Mouse (Mus musculus) hindbrain, embryonic 14.5 days (tissue): ENCODE results near the gene Enoph1. TPM values are rescaled to one million over a fixed set of nuclear protein-coding genes. Genes with fewer than 3 reads are reported as not detected.

ENCODE experiments used
- ATAC-seq: fragments of 200-750 bp; cut with Nextera tagmentation; 2 replicates; pipeline ENCODE4 v1.8.0; 2017; ENCODE audit warnings: moderate number of reproducible peaks, mild to moderate bottlenecking, moderate TSS enrichment, moderate library complexity; ENCODE audit not compliant: low FRiP score
- DNase-seq: peaks from one replicate; pipeline ENCODE4 v3.0.0-alpha.2; 2015; ENCODE audit warnings: low spot score
- H3K27ac ChIP-seq: fragments of 300-500 bp; sonication (generic); 2 replicates; pipeline ENCODE4 v1.5.1; 2014; ENCODE audit warnings: mild to moderate bottlenecking, moderate library complexity
- H3K27me3 ChIP-seq: fragments of 300-500 bp; sonication (generic); 2 replicates; pipeline ENCODE4 v1.6.1; 2014; ENCODE audit warnings: mild to moderate bottlenecking, low read length, mixed read lengths; ENCODE audit not compliant: control insufficient read depth, insufficient read depth
- H3K36me3 ChIP-seq: fragments of 300-500 bp; sonication (generic); replicated peaks from 2 replicates; pipeline ENCODE4 v1.6.1; 2014; ENCODE audit not compliant: control insufficient read depth, insufficient read depth
- H3K4me1 ChIP-seq: fragments of 300-500 bp; sonication (generic); replicated peaks from 2 replicates; pipeline ENCODE4 v1.6.1; 2014; ENCODE audit warnings: antibody characterized with exemption, low read length, mixed read lengths; ENCODE audit not compliant: control insufficient read depth, insufficient read depth
- H3K4me2 ChIP-seq: fragments of 300-500 bp; sonication (generic); replicated peaks from 2 replicates; pipeline ENCODE4 v1.6.1; 2014; ENCODE audit warnings: mild to moderate bottlenecking, moderate library complexity
- H3K4me3 ChIP-seq: fragments of 300-500 bp; sonication (generic); replicated peaks from 2 replicates; pipeline ENCODE4 v1.5.1; 2014; ENCODE audit warnings: mild to moderate bottlenecking, low read length
- H3K9ac ChIP-seq: fragments of 300-500 bp; sonication (generic); 2 replicates; pipeline ENCODE4 v1.6.1; 2014
- H3K9me3 ChIP-seq: fragments of 300-500 bp; sonication (generic); 2 replicates; pipeline ENCODE4 v1.6.1; 2016; ENCODE audit warnings: low read length; ENCODE audit not compliant: control insufficient read depth
- WGBS: fragments of 180-500 bp; shearing (Covaris S2); extraction: QIAGEN DNeasy Blood & Tissue Kit; methylation state at CpG from one replicate; pipeline ENCODE4 v1.1.7; 2014; 5-methylcytosine and 5-hydroxymethylcytosine counted together
- polyA plus RNA-seq: library from polyadenylated mRNA; unstranded; fragments of >200 nt; fragmentation: Nextera tagmentation; extraction: Ambion mirVana; gene quantifications from 2 replicates; pipeline ENCODE4 v1.2.1, GENCODE M21; 2014

Enoph1 gene
- polyA plus RNA-seq, 1 experiment from 2014 or later = 44.3 TPM

- no peak overlapping the region for H3K27ac ChIP-seq
- H3K9ac ChIP-seq = peak overlapping the region; percentile 98; the same call in 1 of the 2 replicates
- no peaks in the 10 kb centered on the region for H3K9me3 ChIP-seq
- H3K27me3 ChIP-seq = no peaks in the 10 kb centered on the region
- DNase-seq (no peak), ATAC-seq (no peak)
- peaks cover 56% of the 10 kb centered on the region for H3K36me3 ChIP-seq
- WGBS = 24% methylated on average over 7 of the region's 7 CpGs
- peak overlapping the region; percentile 97 for H3K4me2 ChIP-seq
- peak overlapping the region; percentile 74 for H3K4me3 ChIP-seq
- H3K4me1 ChIP-seq = peaks cover 32% of the 10 kb centered on the region
Measured at GRCm38 (mm10) chr5:100036681-100037080, 3.1 kb upstream of the Enoph1 start.

- H3K9ac ChIP-seq = peak overlapping the region; percentile 98
- ATAC-seq (peak; percentile 25), DNase-seq (peak; percentile 86)
- H3K4me3 ChIP-seq = peak overlapping the region; percentile 74
- H3K27ac ChIP-seq = peak overlapping the region; percentile 99
- peaks cover 35% of the 10 kb centered on the region for H3K4me1 ChIP-seq
- WGBS = under 1% methylated on average over 41 of the region's 45 CpGs
- peak overlapping the region; percentile 97 for H3K4me2 ChIP-seq
- H3K36me3 ChIP-seq = peaks cover 42% of the 10 kb centered on the region
- no peaks in the 10 kb centered on the region for H3K9me3 ChIP-seq
- no peaks in the 10 kb centered on the region for H3K27me3 ChIP-seq
Measured at GRCm38 (mm10) chr5:100037965-100038713, 1.6 kb upstream of the Enoph1 start.

- H3K4me3 ChIP-seq = peak overlapping the region; percentile 74
- H3K27ac ChIP-seq = peak overlapping the region; percentile 99
- H3K36me3 ChIP-seq = peaks cover 34% of the 10 kb centered on the region
- no peaks in the 10 kb centered on the region for H3K27me3 ChIP-seq
- peak overlapping the region; percentile 98 for H3K9ac ChIP-seq
- WGBS = under 1% methylated on average over 109 of the region's 113 CpGs
- ATAC-seq = peak; percentile 76
- DNase-seq = peak; percentile 98
- H3K9me3 ChIP-seq = no peaks in the 10 kb centered on the region
- H3K4me1 ChIP-seq = peaks cover 42% of the 10 kb centered on the region
- H3K4me2 ChIP-seq = peak overlapping the region; percentile 97
Measured at GRCm38 (mm10) chr5:100038714-100039601, 827 bp upstream of the Enoph1 start.

DNA sequence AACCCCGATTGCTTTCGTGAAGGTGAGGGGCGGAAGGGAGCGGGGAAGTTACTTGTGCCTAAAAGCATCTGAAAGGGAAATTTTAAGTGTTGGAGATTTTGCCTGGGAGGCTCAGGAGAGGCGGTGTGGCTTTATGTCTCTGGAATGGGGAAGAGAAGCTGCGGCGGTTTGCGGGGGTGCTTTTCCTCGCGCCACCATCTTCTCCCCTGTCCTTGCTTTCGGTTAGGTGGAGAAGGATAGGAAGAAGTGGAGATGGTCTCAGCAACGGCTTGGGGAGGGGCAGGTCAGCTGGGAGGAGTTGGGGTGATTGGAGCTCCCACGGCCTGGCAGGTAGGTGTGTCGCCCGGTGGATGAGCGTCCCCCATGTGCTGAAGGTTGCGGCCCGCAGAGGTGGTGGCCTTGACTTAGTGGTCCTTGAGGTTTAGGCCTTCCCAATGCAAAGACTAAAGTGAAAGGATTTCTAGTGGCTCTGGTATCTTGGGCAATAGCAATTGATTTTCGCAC lies 548 bp downstream of the Enoph1 start:
- ATAC-seq = no peak

DNA sequence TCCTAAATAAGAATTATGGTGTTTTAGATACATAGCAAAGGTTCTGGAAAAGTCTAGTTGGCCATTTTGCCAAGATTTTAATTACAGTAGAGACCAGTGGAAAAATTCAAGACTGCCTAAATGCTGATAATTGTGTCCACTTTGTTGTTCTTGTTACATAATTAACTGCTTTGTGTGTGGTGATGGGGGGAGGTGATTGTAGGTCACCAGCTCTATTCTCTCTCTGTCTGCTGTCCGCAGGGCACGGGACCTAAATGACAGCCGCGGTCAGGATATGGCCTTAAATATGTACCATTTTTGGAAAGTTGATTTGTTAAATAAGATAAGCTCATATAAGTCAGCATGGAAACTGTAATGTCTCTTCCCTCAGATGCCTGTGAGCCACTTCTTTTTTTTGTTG lies 1.5 kb downstream of the Enoph1 start:
- Histone ChIP-seq H3K36me3 (peaks cover 13% of the 10 kb centered on the region), H3K27ac (no peak overlapping the region), H3K4me1 (peaks cover 41% of the 10 kb centered on the region), H3K9me3 (no peaks in the 10 kb centered on the region), H3K9ac (peak overlapping the region; percentile 98; the same call in 1 of the 2 replicates), H3K27me3 (no peaks in the 10 kb centered on the region), H3K4me3 (peak overlapping the region; percentile 74; the same call in 1 of the 2 replicates), H3K4me2 (peak overlapping the region; percentile 76)
- no peak for DNase-seq
- 78% methylated on average over 4 of the region's 4 CpGs for WGBS
- no peak for ATAC-seq

More for the DNA sequence above, 548 bp downstream of the Enoph1 start:
- DNase-seq = no peak
- under 1% methylated on average over 19 of the region's 19 CpGs for WGBS
- Histone ChIP-seq H3K27me3 (no peaks in the 10 kb centered on the region), H3K9me3 (no peaks in the 10 kb centered on the region), H3K4me2 (peak overlapping the region; percentile 76), H3K4me3 (peak overlapping the region; percentile 74), H3K36me3 (peaks cover 21% of the 10 kb centered on the region), H3K9ac (peak overlapping the region; percentile 98), H3K4me1 (peaks cover 47% of the 10 kb centered on the region), H3K27ac (peak overlapping the region; percentile 99)

DNA sequence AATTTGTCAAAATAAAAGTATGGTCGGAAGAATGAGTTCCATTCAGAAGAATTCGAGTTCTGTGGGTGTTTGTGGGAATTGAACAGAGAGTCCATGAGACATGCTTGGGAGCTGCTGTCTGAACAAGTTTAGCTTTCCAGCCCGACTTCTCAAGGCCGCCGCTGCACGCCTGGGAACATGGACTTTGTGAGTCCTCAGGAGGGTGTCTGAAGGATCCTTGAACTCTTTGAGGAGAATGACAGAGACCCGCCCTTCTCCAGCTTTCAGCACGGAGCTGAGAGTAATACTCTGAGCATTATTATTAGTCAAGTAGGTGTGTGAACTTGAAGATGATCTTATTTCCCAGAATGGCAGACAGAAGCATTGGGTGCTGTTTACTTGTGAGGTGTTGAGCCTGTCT lies 2.7 kb downstream of the Enoph1 start:
- no peak overlapping the region for H3K27ac ChIP-seq
- H3K4me1 ChIP-seq = peaks cover 32% of the 10 kb centered on the region
- DNase-seq = no peak
- no peak overlapping the region for H3K4me2 ChIP-seq
- peaks cover 1% of the 10 kb centered on the region; the same call in 1 of the 2 replicates for H3K36me3 ChIP-seq
- WGBS = 95% methylated on average over 8 of the region's 8 CpGs
- no peak for ATAC-seq
- H3K9me3 ChIP-seq = no peaks in the 10 kb centered on the region
- H3K27me3 ChIP-seq = no peaks in the 10 kb centered on the region
- no peak overlapping the region for H3K4me3 ChIP-seq
- H3K9ac ChIP-seq = no peak overlapping the region

DNA sequence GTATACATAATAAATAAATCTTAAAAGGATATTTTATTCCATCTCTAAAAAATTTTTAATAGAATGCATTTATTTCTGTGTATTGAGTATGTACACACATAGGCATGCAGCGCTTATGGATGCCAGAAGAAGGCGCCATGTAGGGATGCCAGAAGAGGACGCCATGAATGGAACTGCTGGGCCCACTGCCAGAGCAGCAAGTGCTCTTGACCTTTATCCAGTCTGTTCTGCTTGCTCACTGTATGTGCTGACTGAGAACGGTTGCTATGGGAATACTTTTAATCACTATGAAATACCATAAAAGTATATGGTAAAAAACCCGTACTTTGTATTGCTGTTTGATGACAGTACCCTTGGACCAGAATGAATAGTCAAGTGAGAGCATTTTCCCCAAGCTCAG lies 3.6 kb downstream of the Enoph1 start:
- no peak for DNase-seq
- H3K9me3 ChIP-seq = no peaks in the 10 kb centered on the region
- H3K4me1 ChIP-seq = peaks cover 32% of the 10 kb centered on the region; the same call in 1 of the 2 replicates
- no peak overlapping the region for H3K9ac ChIP-seq
- H3K36me3 ChIP-seq = no peaks in the 10 kb centered on the region
- 72% methylated on average over 5 of the region's 5 CpGs for WGBS
- ATAC-seq = no peak
- H3K4me3 ChIP-seq = no peak overlapping the region
- no peak overlapping the region for H3K27ac ChIP-seq
- H3K27me3 ChIP-seq = no peaks in the 10 kb centered on the region
- H3K4me2 ChIP-seq = no peak overlapping the region

GRCm38 (mm10) chr5:100044030-100044429 lies 4.2 kb downstream of the Enoph1 start:
- Histone ChIP-seq H3K4me1 (peaks cover 35% of the 10 kb centered on the region; the same call in 1 of the 2 replicates), H3K4me2 (no peak overlapping the region), H3K36me3 (no peaks in the 10 kb centered on the region), H3K27ac (no peak overlapping the region), H3K4me3 (no peak overlapping the region), H3K9ac (no peak overlapping the region), H3K27me3 (no peaks in the 10 kb centered on the region), H3K9me3 (no peaks in the 10 kb centered on the region)
- ATAC-seq (no peak), DNase-seq (no peak)
- WGBS = 86% methylated on average over 4 of the region's 4 CpGs

GRCm38 (mm10) chr5:100044621-100045020 lies 4.8 kb downstream of the Enoph1 start:
- Histone ChIP-seq H3K9me3 (no peaks in the 10 kb centered on the region), H3K36me3 (no peaks in the 10 kb centered on the region), H3K9ac (no peak overlapping the region), H3K4me2 (no peak overlapping the region), H3K27me3 (no peaks in the 10 kb centered on the region), H3K4me3 (no peak overlapping the region), H3K27ac (no peak overlapping the region), H3K4me1 (peaks cover 35% of the 10 kb centered on the region; the same call in 1 of the 2 replicates)
- 81% methylated on average over 5 of the region's 5 CpGs for WGBS
- no peak for DNase-seq
- no peak for ATAC-seq
